Mouse (Mus musculus): ENCODE data around the gene Fbxw7.

- TF ChIP-seq POLR2A (IDR thresholded peaks at IDR 0.05; ENCODE audit: low read depth, low read length) (no peak), CTCF (IDR thresholded peaks at IDR 0.05; ENCODE audit: extremely low read depth, insufficient read depth, insufficient read length, insufficient replicate concordance) (no peak)
Observed at GRCm38 (mm10) chr3:84829366-84829765, 14.3 kb downstream of the Fbxw7 start.

Measured in spleen, adult 2 months (tissue).